Mouse (Mus musculus) G1E (cell line): ENCODE measurements around the gene Rsrc2. TPM values are rescaled to one million over a fixed set of nuclear protein-coding genes. Genes with fewer than 3 reads are reported as not detected.
A peak's percentile ranks its signal among the peaks of the same experiment; 100 is the strongest.

Experiments used
- ATAC-seq: 2 replicates; pipeline ENCODE4 v1.8.0; 2016; ENCODE audit warnings: mild to moderate bottlenecking; ENCODE audit not compliant: insufficient number of reproducible peaks, poor library complexity, low FRiP score, severe bottlenecking; ENCODE audit errors: extremely low read depth
- DNase-seq: peaks from one replicate; pipeline ENCODE4 v3.0.0; 2012; ENCODE audit warnings: low spot score
- H3K27me3 ChIP-seq: 2 replicates; pipeline ENCODE4 v1.6.1; 2012; ENCODE audit warnings: mild to moderate bottlenecking, low read length, inconsistent platforms; ENCODE audit not compliant: insufficient read depth
- H3K36me3 ChIP-seq: replicated peaks from 2 replicates; pipeline ENCODE3; 2012; ENCODE audit warnings: mild to moderate bottlenecking, inconsistent platforms
- H3K4me1 ChIP-seq: 2 replicates; pipeline ENCODE4 v1.6.1; 2012; ENCODE audit warnings: low read depth, low read length, inconsistent platforms, mixed read lengths; ENCODE audit not compliant: insufficient read depth
- H3K4me3 ChIP-seq: 2 replicates; pipeline ENCODE4 v1.5.1; 2012; ENCODE audit warnings: low read depth, mild to moderate bottlenecking, inconsistent platforms, low read length, moderate library complexity, mixed read lengths
- H3K9me3 ChIP-seq: replicated peaks from 2 replicates; pipeline ENCODE4 v1.6.1; 2012; ENCODE audit warnings: inconsistent platforms
- CTCF ChIP-seq: IDR thresholded peaks from 2 replicates; pipeline ENCODE4 v1.5.1; 2012; ENCODE audit warnings: low read depth, low read length, inconsistent platforms, mixed read lengths
- GATA1 ChIP-seq: IDR thresholded peaks from 2 replicates; pipeline ENCODE4 v1.6.1; 2012; ENCODE audit warnings: borderline replicate concordance, low read length, inconsistent platforms, mixed read lengths
- GATA2 ChIP-seq: IDR thresholded peaks from 2 replicates; pipeline ENCODE4 v1.6.1; 2012; ENCODE audit warnings: low read depth, low read length, inconsistent platforms, borderline replicate concordance
- POLR2AphosphoS5 ChIP-seq: IDR thresholded peaks from 2 replicates; pipeline ENCODE4 v1.6.1; 2012; ENCODE audit warnings: low read depth, low read length, inconsistent platforms; ENCODE audit not compliant: insufficient replicate concordance
- TAL1 ChIP-seq: conservative IDR thresholded peaks from 2 replicates; pipeline ENCODE4 v1.6.1; 2012; ENCODE audit warnings: low read depth, low read length, inconsistent platforms, mixed read lengths
- polyA plus RNA-seq: library from polyadenylated mRNA; stranded (reverse); fragments of >175 nt; gene quantifications from 2 replicates; pipeline ENCODE4 v1.2.3, GENCODE M21; 2012
- total RNA-seq, 2 experiments: library from RNA; stranded (forward) in 1 of 2; stranded (reverse) in 1 of 2; fragments of 200-1000 nt in 1 of 2; fragments of >200 nt in 1 of 2; fragmentation: Nextera tagmentation in 1 of 2; gene quantifications; 2 replicates each; pipeline ENCODE4 v1.2.3; 2014 to 2017

Rsrc2 gene
- total and polyA plus RNA-seq, 3 experiments = 18.3 to 151 (median 148) TPM

DNA sequence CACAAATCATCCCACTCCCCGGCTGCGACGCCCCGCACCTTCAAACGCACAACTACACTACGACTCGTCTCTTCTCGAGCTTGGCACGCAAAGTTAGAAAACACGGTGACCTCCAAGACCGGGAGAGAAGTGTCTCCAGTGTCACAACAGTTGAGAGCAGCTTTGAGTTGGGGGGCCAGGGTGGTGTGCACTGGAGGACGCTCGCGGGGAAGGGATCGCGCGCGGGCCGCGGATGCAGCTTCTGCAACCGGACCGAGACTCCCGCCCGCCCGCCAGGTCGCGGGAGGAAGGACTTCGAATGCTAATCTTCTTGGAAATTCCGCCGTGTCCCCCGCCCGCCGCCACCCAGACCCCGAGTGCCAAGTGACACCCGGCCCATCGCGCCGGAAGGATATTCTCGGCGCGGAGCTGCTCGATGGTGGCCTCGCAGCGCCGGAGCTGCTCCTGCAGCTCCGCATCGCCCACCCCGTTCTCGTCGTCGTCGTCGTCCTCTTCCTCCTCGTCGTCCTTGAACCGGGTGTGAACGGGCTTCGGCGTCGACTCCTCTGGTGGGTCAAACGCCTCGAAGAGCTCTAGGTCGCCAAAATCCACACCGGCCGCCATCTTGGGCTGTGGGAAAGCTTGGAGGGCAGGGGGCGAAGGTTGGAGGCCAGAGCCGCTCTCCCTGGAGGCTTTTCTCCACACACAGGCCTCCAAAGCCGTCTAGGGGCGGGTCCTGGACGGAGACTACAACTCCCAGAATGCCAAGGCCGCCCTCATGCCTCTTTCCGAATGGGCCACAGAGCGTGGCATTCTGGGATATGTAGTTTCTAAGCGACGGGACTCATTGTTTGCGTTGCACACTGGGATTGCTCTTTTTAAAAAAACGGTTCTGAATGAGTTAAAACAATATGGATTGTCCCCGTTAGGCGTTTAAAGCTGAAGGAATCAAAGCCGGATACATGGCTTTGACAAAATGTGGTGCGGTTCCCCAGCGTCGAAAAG is 28.6 kb downstream of the Rsrc2 start, which contains the start of gene Zcchc8:
TSS of gene Zcchc8 (minus strand) at position 773 of the 984 bp plus-strand sequence.
- Histone ChIP-seq H3K36me3 (peaks cover 29% of the 10 kb centered on the region), H3K9me3 (no peaks in the 10 kb centered on the region), H3K4me1 (peaks cover 34% of the 10 kb centered on the region), H3K4me3 (peak within 1 kb of the TSS; percentile 94), H3K27me3 (no peaks in the 10 kb centered on the region)
- TF ChIP-seq TAL1 (no peak), POLR2AphosphoS5 (no peak), GATA2 (no peak), GATA1 (no peak), CTCF (no peak)
- ATAC-seq = peak; percentile 98
- DNase-seq = peak; percentile 82

DNA sequence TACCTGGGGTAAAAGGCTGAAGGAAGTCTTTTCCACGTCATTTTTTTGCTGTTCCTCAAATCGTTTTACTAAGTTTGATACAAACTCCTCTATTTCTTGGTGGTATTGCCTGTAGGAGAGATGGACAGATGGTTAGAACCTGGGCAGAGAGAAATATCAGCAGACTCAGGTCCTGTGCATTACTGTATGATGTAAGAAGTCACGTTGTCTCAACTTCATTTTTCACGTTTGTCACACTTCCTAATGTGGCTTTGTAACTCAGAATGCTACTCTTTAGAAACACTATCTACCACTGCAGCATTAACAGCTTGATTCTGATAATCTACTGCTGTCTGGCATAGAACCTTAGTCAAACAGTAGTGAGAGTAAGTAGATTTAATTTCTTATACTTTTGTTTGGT is 34.6 kb downstream of the Rsrc2 start:
- H3K4me3 ChIP-seq = no peak overlapping the region
- no peak for TF ChIP-seq GATA2
- no peak for TF ChIP-seq CTCF
- no peak for TF ChIP-seq GATA1
- TF ChIP-seq POLR2AphosphoS5 = no peak
- TF ChIP-seq TAL1 = no peak
- ATAC-seq = no peak
- DNase-seq = no peak
- peaks cover 87% of the 10 kb centered on the region for H3K36me3 ChIP-seq
- H3K4me1 ChIP-seq = peaks cover 35% of the 10 kb centered on the region
- H3K9me3 ChIP-seq = no peaks in the 10 kb centered on the region
- no peaks in the 10 kb centered on the region for H3K27me3 ChIP-seq

DNA sequence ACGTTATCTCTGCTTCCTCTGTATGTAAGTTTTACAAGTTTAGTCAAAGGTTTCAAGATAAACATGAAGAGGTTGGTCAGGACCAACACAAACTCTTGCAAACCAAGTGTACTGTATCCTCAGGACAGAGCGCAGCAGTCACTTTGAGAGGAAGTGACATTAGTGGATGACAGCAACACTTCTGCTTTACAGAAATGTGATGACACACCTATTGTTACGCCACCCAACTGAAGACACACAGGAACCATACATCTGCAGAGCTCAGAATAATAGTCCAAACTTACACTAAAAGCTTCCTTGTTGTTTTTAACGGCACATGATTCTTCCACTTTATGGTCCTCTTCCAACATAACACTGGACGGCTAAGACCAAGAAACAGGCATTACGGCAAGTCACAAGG is 35.4 kb downstream of the Rsrc2 start:
- H3K36me3 ChIP-seq = peaks cover 95% of the 10 kb centered on the region
- TF ChIP-seq TAL1 (no peak), CTCF (no peak), POLR2AphosphoS5 (no peak), GATA2 (no peak), GATA1 (no peak)
- no peaks in the 10 kb centered on the region for H3K27me3 ChIP-seq
- no peak overlapping the region for H3K4me3 ChIP-seq
- no peak for DNase-seq
- H3K4me1 ChIP-seq = peaks cover 29% of the 10 kb centered on the region
- no peaks in the 10 kb centered on the region for H3K9me3 ChIP-seq
- no peak for ATAC-seq

DNA sequence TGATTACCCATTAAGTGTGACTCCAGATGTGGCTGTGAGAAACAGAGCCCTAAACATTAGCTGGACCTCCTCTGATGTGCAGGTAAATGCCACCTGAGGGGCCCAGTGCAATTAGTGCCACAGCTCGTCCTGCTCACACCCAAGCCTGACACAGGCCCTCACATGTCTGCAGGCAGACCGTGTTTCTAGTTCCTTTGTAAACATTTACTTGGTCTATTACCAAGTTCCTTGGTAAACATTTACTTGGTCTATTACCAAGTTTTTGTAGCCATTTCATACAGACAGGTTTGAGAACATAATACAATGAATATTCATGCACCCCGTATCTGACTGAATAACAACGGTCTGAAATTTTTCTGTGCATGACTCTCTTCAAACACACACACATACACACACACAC is 39.6 kb downstream of the Rsrc2 start:
- Histone ChIP-seq H3K4me3 (no peak overlapping the region), H3K36me3 (peaks cover 97% of the 10 kb centered on the region), H3K9me3 (no peaks in the 10 kb centered on the region), H3K27me3 (no peaks in the 10 kb centered on the region), H3K4me1 (peaks cover 5% of the 10 kb centered on the region; the same call in 1 of the 2 replicates)
- no peak for DNase-seq
- no peak for TF ChIP-seq CTCF
- no peak for TF ChIP-seq POLR2AphosphoS5
- TF ChIP-seq GATA1 = no peak
- TF ChIP-seq GATA2 = no peak
- TF ChIP-seq TAL1 = no peak
- no peak for ATAC-seq

DNA sequence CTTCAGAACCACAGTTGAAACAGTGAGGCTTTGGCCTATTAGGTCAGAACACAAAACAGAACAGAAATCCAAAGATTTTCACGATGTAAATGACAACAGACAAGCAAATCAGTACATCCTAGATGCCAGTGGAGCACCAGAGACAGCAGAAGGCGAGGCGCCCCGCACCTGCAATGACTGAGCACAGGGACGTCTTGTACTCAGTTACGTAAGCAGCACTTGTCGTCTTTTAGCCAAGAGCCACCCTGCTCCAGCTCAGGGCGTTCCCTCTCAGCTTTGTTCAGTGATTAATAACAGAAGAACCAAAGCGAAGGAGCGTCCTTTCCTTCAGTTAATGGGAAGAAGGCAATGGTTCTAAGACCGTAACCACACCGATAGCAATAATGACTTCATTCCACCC is 40.6 kb downstream of the Rsrc2 start:
- ATAC-seq = no peak
- no peak for DNase-seq
- H3K9me3 ChIP-seq = no peaks in the 10 kb centered on the region
- H3K4me1 ChIP-seq = peaks cover 5% of the 10 kb centered on the region; the same call in 1 of the 2 replicates
- H3K27me3 ChIP-seq = no peaks in the 10 kb centered on the region
- no peak overlapping the region for H3K4me3 ChIP-seq
- H3K36me3 ChIP-seq = peaks cover 96% of the 10 kb centered on the region
- no peak for TF ChIP-seq TAL1
- TF ChIP-seq GATA1 = no peak
- TF ChIP-seq GATA2 = no peak
- TF ChIP-seq POLR2AphosphoS5 = no peak
- no peak for TF ChIP-seq CTCF

DNA sequence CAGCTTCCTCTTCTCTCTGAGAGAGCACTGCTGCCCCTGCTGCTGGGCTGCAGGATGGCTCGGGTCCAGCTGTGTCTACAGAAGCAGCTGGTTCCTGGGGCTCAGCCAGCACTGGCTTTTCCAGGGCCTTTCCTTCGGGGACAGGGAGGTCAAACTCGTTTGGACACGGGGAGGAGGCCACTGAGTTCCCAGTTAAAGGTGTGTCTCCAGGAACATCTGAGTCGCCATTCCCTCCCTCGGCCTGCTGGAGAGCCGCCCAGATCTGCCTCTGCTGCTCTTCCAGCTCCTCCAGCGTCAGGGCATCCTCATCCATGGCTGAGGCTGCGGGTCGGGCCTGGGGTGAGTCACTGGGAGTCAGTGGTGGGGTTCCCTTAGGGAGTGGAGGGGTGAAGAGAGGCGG is 48.6 kb downstream of the Rsrc2 start:
- H3K4me1 ChIP-seq = peaks cover 8% of the 10 kb centered on the region; the same call in 1 of the 2 replicates
- H3K27me3 ChIP-seq = no peaks in the 10 kb centered on the region
- peaks cover 84% of the 10 kb centered on the region for H3K36me3 ChIP-seq
- DNase-seq = no peak
- TF ChIP-seq TAL1 (no peak), GATA2 (no peak), CTCF (no peak), POLR2AphosphoS5 (no peak), GATA1 (no peak)
- H3K9me3 ChIP-seq = no peaks in the 10 kb centered on the region
- no peak for ATAC-seq
- H3K4me3 ChIP-seq = no peak overlapping the region
